Mouse (Mus musculus) CH12.LX (cell line): ENCODE results near the gene Nek11. TPM values are rescaled to one million over a fixed set of nuclear protein-coding genes. Genes with fewer than 3 reads are reported as not detected.
"Not testable (repeated sequence)": the region's sequence is repeated elsewhere in the genome, so short reads cannot be mapped to it uniquely, and the experiment has no call there.

Experiments used
- DNase-seq: peaks from one replicate; pipeline ENCODE4 v3.0.0-alpha.2; 2013; ENCODE audit errors: extremely low read depth
- H3K27ac ChIP-seq: 2 replicates; pipeline ENCODE4 v1.5.1; 2012; ENCODE audit warnings: low read depth, mild to moderate bottlenecking, control low read depth, moderate library complexity; ENCODE audit not compliant: insufficient read depth
- H3K27me3 ChIP-seq: replicated peaks from 2 replicates; pipeline ENCODE3; 2012; ENCODE audit warnings: inconsistent platforms
- H3K36me3 ChIP-seq, 2 experiments: replicated peaks in 1 of 2; 2 replicates each; pipeline versions ENCODE3 to v1.6.1; 2012; ENCODE audit warnings: inconsistent platforms in 1 of 2, low read length in 1 of 2, mild to moderate bottlenecking in 1 of 2, mixed read lengths in 1 of 2, moderate library complexity in 1 of 2; ENCODE audit not compliant: control insufficient read depth in 1 of 2, insufficient read depth in 1 of 2
- H3K4me1 ChIP-seq, 2 experiments: 2 replicates each; pipeline ENCODE4 v1.6.1; 2012; ENCODE audit warnings: inconsistent platforms in 1 of 2, moderate library complexity in 1 of 2; ENCODE audit not compliant: insufficient read depth in 2 of 2, control insufficient read depth in 1 of 2
- H3K4me2 ChIP-seq: 2 replicates; pipeline ENCODE4 v1.6.1; 2012; ENCODE audit warnings: low read depth, mild to moderate bottlenecking, control low read depth; ENCODE audit not compliant: poor library complexity, insufficient read depth, severe bottlenecking
- H3K4me3 ChIP-seq, 3 experiments: fragments of 150-350 bp in 1 of 3; sonication (generic) in 1 of 3; replicated peaks in 1 of 3; 2 replicates each; pipeline versions ENCODE3 to v1.5.1; 2011 to 2012; ENCODE audit warnings: low read depth in 2 of 3, low read length in 2 of 3, mild to moderate bottlenecking in 2 of 3, moderate library complexity in 2 of 3, control low read depth in 1 of 3, improper control_type of control experiment in 1 of 3, inconsistent platforms in 1 of 3, mixed read lengths in 1 of 3; ENCODE audit not compliant: poor library complexity in 1 of 3
- H3K79me2 ChIP-seq: replicated peaks from 2 replicates; pipeline ENCODE4 v1.6.1; 2012; ENCODE audit warnings: mild to moderate bottlenecking, moderate library complexity; ENCODE audit not compliant: control insufficient read depth, poor library complexity, insufficient read depth, severe bottlenecking; ENCODE audit errors: extremely low read depth
- H3K9ac ChIP-seq: 2 replicates; pipeline ENCODE4 v1.6.1; 2012; ENCODE audit warnings: low read depth, mild to moderate bottlenecking, control low read depth, moderate library complexity; ENCODE audit not compliant: insufficient read depth
- H3K9me3 ChIP-seq: replicated peaks from 2 replicates; pipeline ENCODE3; 2012; ENCODE audit warnings: low read length, inconsistent platforms, mixed read lengths
- BHLHE40 ChIP-seq: IDR thresholded peaks from 2 replicates; pipeline ENCODE4 v1.6.1; 2011; ENCODE audit warnings: mild to moderate bottlenecking, low read depth, low read length, improper control_type of control experiment
- CTCF ChIP-seq, 2 experiments: IDR thresholded peaks in 1 of 2; conservative IDR thresholded peaks in 1 of 2; 2 replicates each; pipeline ENCODE4 v1.5.1; 2011 to 2012; ENCODE audit warnings: low read depth in 2 of 2, low read length in 2 of 2, improper control_type of control experiment in 1 of 2, inconsistent platforms in 1 of 2, mild to moderate bottlenecking in 1 of 2, moderate library complexity in 1 of 2
- HCFC1 ChIP-seq: IDR thresholded peaks from 2 replicates; pipeline ENCODE4 v1.6.1; 2012; ENCODE audit warnings: low read depth, mild to moderate bottlenecking, inconsistent platforms, low read length, improper control_type of control experiment
- JUND ChIP-seq: conservative IDR thresholded peaks from 2 replicates; pipeline ENCODE4 v1.6.1; 2011; ENCODE audit warnings: low read depth, low read length, improper control_type of control experiment
- MAX ChIP-seq: IDR thresholded peaks from 2 replicates; pipeline ENCODE4 v1.6.1; 2011; ENCODE audit warnings: low read length, improper control_type of control experiment
- NRF1 ChIP-seq: IDR thresholded peaks from 2 replicates; pipeline ENCODE4 v1.6.1; 2014; ENCODE audit warnings: low read depth, mild to moderate bottlenecking, inconsistent platforms, low read length, improper control_type of control experiment, moderate library complexity
- POLR2A ChIP-seq: IDR thresholded peaks from 2 replicates; pipeline ENCODE4 v1.6.1; 2011; ENCODE audit warnings: low read depth, mild to moderate bottlenecking, improper control_type of control experiment, low read length
- UBTF ChIP-seq: IDR thresholded peaks from 2 replicates; pipeline ENCODE4 v1.6.1; 2012; ENCODE audit warnings: low read depth, mild to moderate bottlenecking, inconsistent platforms, low read length, improper control_type of control experiment, moderate library complexity
- ZKSCAN1 ChIP-seq: IDR thresholded peaks from 2 replicates; pipeline ENCODE4 v1.6.1; 2012; ENCODE audit warnings: low read depth, inconsistent platforms, low read length, improper control_type of control experiment, borderline replicate concordance
- ZMIZ1 ChIP-seq: IDR thresholded peaks from 2 replicates; pipeline ENCODE4 v1.6.1; 2012; ENCODE audit warnings: low read depth, mild to moderate bottlenecking, inconsistent platforms, low read length, improper control_type of control experiment
- dilution Hi-C: fragments of 300-500 bp; cut with MboI; formaldehyde crosslinking; loops from 2 replicates; pipeline ENCODE4 v1.14.3; 2020; ENCODE audit warnings: low sequenced_read_pairs; ENCODE audit not compliant: extremely low pct_unique_long_range_greater_than_20kb, extremely low pct_ligation_motif_present
- in situ Hi-C: fragments of 300-500 bp; cut with MboI; formaldehyde crosslinking; loops from 3 replicates; pipeline ENCODE4 v1.14.3; 2019; ENCODE audit warnings: low sequenced_read_pairs, low pct_ligation_motif_present, low pct_unique_long_range_greater_than_20kb, mixed read lengths
- polyA plus RNA-seq: library from polyadenylated mRNA; unstranded; fragments of >175 nt; gene quantifications from 2 replicates; pipeline ENCODE4 v1.2.1, GENCODE M21; 2012; ENCODE audit warnings: low read depth; ENCODE audit not compliant: insufficient read length
- total RNA-seq, 2 experiments: library from RNA; depleted of rRNA; stranded (reverse); fragments of 300-350 nt in 1 of 2; fragments of >200 nt in 1 of 2; gene quantifications; 2 replicates each; pipeline ENCODE4 v1.2.3; 2012 to 2014

The Nek11 gene
- total and polyA plus RNA-seq, 3 experiments = 0.17 to 0.32 TPM; not detected in 1

GRCm38 (mm10) chr9:105130331-105130730 is 265.0 kb downstream of the Nek11 start:
- dilution Hi-C loops = no loop called here
- Histone ChIP-seq H3K36me3 (peaks cover 3 to 22% of the 10 kb centered on the region in 2 experiments), H3K4me1 (peaks cover 14 to 35% of the 10 kb centered on the region in 2 experiments), H3K27ac (no peak overlapping the region), H3K79me2 (no peaks in the 10 kb centered on the region), H3K4me2 (peak overlapping the region; percentile 58), H3K4me3 (peak overlapping the region in 2 of 3 experiments; percentile 74 to 89), H3K9ac (peak overlapping the region; percentile 73; the same call in 1 of the 2 replicates), H3K27me3 (no peaks in the 10 kb centered on the region), H3K9me3 (no peaks in the 10 kb centered on the region)
- in situ Hi-C loops = loop anchor here (25.0 kb wide), 1 partner anchor 257 kb away; the partner anchor contains the start of genes Aste1 and Nek11
- TF ChIP-seq UBTF (no peak), MAX (no peak), ZMIZ1 (no peak), ZKSCAN1 (no peak), CTCF (conservative IDR thresholded peaks at IDR 0.05 in 1 of 2, IDR thresholded peaks at IDR 0.05 in 1 of 2; ENCODE audit: low read depth in 2 of 2, low read length in 2 of 2) (no peak), HCFC1 (no peak), POLR2A (no peak), NRF1 (no peak), JUND (no peak), BHLHE40 (no peak)
- DNase-seq = no peak

DNA sequence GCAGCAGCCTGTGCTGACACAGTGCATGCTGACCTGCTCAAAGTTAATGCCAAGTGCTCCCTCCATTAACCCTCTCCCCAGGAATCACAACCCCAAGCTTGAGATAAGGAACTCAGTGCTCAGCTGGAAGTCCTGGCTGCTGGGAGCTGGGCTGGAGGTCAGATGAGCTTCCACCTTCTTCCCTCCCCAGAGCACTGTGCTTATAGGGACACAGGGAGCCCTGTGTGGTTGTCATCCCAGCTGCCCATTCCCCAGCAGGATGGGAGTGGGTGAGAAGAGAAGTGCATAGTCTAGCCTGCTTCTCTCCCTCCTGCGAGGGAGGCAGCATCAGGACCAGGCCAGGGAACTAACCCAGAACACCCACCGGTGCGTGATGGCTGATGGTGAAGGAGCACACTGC is 270.1 kb downstream of the Nek11 start:
- dilution Hi-C loops, H3K79me2 ChIP-seq, H3K9ac ChIP-seq, DNase-seq, H3K4me2 ChIP-seq, H3K27ac ChIP-seq, H3K27me3 ChIP-seq, H3K4me3 ChIP-seq, H3K9me3 ChIP-seq: not testable (repeated sequence)
- Histone ChIP-seq H3K4me1 (peaks cover 5 to 20% of the 10 kb centered on the region in 2 experiments), H3K36me3 (peaks cover 3 to 23% of the 10 kb centered on the region in 2 experiments)
- in situ Hi-C loops = loop anchor here (25.0 kb wide), 1 partner anchor 262 kb away; the partner anchor contains the start of genes Aste1 and Nek11

Other genes starting within 250 kb of the Nek11 start
- 8.9 and 10.2 TPM in 2 replicates for gene Aste1, start 132 bp downstream of the Nek11 start, total RNA-seq (2012; rRNA removed)
- 13.4 and 13.8 TPM in 2 replicates for gene Aste1, start 132 bp downstream of the Nek11 start, total RNA-seq (2014; rRNA removed)
- 12.4 and 13.9 TPM in 2 replicates for gene Aste1, start 132 bp downstream of the Nek11 start, polyA plus RNA-seq
- 45.8 and 53.1 TPM in 2 replicates for gene Atp2c1, start 131.8 kb upstream of the Nek11 start, total RNA-seq (2012; rRNA removed)
- 51.7 and 62.6 TPM in 2 replicates for gene Atp2c1, start 131.8 kb upstream of the Nek11 start, total RNA-seq (2014; rRNA removed)
- gene Atp2c1, start 131.8 kb upstream of the Nek11 start, polyA plus RNA-seq = 60.0 and 60.7 TPM in 2 replicates
- 18.3 and 18.4 TPM in 2 replicates for gene Pik3r4, start 247.5 kb upstream of the Nek11 start, total RNA-seq (2012; rRNA removed)
- 8.5 and 11.4 TPM in 2 replicates for gene Pik3r4, start 247.5 kb upstream of the Nek11 start, total RNA-seq (2014; rRNA removed)
- gene Pik3r4, start 247.5 kb upstream of the Nek11 start, polyA plus RNA-seq = 24.5 and 26.8 TPM in 2 replicates